Mouse (Mus musculus) E14TG2a.4 (cell line): ENCODE measurements around the gene Umps.

ENCODE experiments used
- H3K27me3 ChIP-seq: 2 replicates; pipeline ENCODE4 v1.6.1; 2014; ENCODE audit warnings: low read length, control low read depth; ENCODE audit not compliant: insufficient read depth
- H3K36me3 ChIP-seq: 2 replicates; pipeline ENCODE4 v1.6.1; 2014; ENCODE audit warnings: low read length, control low read depth; ENCODE audit not compliant: insufficient read depth
- H3K4me1 ChIP-seq: replicated peaks from 2 replicates; pipeline ENCODE4 v1.6.1; 2014; ENCODE audit warnings: low read depth, low read length, control low read depth
- H3K4me3 ChIP-seq: replicated peaks from 2 replicates; pipeline ENCODE4 v1.5.1; 2014; ENCODE audit warnings: mild to moderate bottlenecking, low read length
- H3K9me3 ChIP-seq: 2 replicates; pipeline ENCODE4 v1.6.1; 2014; ENCODE audit warnings: low read length, control low read depth
- CTCF ChIP-seq: conservative IDR thresholded peaks from 2 replicates; pipeline ENCODE4 v1.5.1; 2014; ENCODE audit warnings: low read length
- NANOG ChIP-seq: IDR thresholded peaks from 2 replicates; pipeline ENCODE4 v1.6.1; 2014; ENCODE audit warnings: borderline replicate concordance, low read length, mixed read lengths
- POU5F1 ChIP-seq: IDR thresholded peaks from 2 replicates; pipeline ENCODE4 v1.6.1; 2014; ENCODE audit warnings: low read length, borderline replicate concordance

The Umps gene

GRCm38 (mm10) chr16:33938311-33939132 is 28.3 kb downstream of the Umps start:
- Histone ChIP-seq H3K9me3 (no peaks in the 10 kb centered on the region), H3K4me1 (peaks cover 20% of the 10 kb centered on the region)

DNA sequence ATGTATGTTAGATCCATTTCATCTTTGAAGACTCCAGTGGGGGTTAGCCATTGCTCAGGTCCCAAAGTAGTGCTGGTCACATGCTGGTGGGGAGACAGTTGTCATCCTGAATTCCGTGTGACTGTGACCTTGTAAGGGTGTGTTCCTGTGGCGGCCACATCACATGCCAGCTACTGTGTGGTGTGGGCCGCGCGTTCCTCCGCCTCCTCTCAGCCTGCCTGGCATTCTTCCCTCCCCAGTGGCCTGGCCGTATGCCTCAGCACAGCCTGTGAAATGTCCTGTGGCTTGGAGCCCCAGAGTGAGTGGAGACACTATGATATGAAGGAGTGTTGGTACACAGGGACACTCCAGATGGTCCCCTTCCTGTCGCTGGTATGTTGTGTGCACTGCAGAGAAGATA is 29.3 kb downstream of the Umps start:
- Histone ChIP-seq H3K36me3 (peaks cover 5% of the 10 kb centered on the region), H3K4me1 (peaks cover 23% of the 10 kb centered on the region), H3K27me3 (no peaks in the 10 kb centered on the region), H3K9me3 (no peaks in the 10 kb centered on the region), H3K4me3 (no peak overlapping the region)
- TF ChIP-seq POU5F1 = no peak
- TF ChIP-seq CTCF = no peak
- no peak for TF ChIP-seq NANOG

More at GRCm38 (mm10) chr16:33938311-33939132, 28.3 kb downstream of the Umps start:
- TF ChIP-seq CTCF (no peak), NANOG (no peak), POU5F1 (no peak)
- no peaks in the 10 kb centered on the region for H3K27me3 ChIP-seq
- H3K4me3 ChIP-seq = no peak overlapping the region
- peaks cover 5% of the 10 kb centered on the region for H3K36me3 ChIP-seq

GRCm38 (mm10) chr16:33936885-33937284 is 30.0 kb downstream of the Umps start:
- Histone ChIP-seq H3K4me3 (no peak overlapping the region), H3K9me3 (no peaks in the 10 kb centered on the region), H3K4me1 (peaks cover 18% of the 10 kb centered on the region), H3K36me3 (peaks cover 5% of the 10 kb centered on the region), H3K27me3 (no peaks in the 10 kb centered on the region)
- TF ChIP-seq CTCF = no peak
- no peak for TF ChIP-seq NANOG

- Histone ChIP-seq H3K4me3 (no peak overlapping the region), H3K4me1 (0 out of 2 replicates have a peak, but pooled peaks cover 8% of the 10 kb centered on the region), H3K36me3 (peaks cover 5% of the 10 kb centered on the region; the same call in 1 of the 2 replicates), H3K27me3 (no peaks in the 10 kb centered on the region), H3K9me3 (no peaks in the 10 kb centered on the region)
- TF ChIP-seq POU5F1 (no peak), NANOG (no peak), CTCF (no peak)
These were observed 31.4 kb downstream of the Umps start for GRCm38 (mm10) chr16:33935407-33935785.

DNA sequence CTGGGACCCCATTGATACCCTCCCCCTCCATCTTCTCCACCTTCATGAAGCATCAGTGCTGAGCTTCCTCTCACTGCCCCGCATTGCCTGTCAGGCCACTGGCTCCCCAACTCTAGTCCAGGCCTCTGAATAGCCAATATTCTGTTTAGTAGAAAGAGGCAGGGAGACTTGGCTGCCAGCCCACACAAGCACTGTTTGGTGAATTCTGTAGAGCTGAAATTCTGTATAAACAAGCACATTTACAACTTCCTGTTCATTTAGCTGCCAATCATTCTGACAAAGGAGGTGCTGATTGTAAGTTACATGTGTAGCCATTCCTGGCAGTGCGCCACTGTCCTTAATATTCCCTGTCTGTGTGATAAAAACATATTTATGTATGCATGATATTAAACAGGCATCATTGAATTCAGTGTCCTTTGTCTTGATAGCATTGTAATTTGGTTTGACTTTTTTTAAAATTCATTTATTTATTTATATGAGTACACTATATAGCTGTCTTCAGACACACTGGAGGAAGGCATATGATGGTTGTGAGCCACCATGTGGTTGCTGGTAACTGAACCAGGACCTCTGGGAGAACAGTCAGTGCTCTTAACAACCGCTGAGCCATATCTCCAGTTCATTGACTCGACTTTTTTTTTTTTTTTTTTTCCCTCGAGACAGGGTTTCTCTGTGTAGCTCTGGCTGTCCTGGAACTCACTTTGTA is 32.0 kb downstream of the Umps start:
- Histone ChIP-seq H3K9me3 (no peaks in the 10 kb centered on the region), H3K27me3 (no peaks in the 10 kb centered on the region), H3K4me1 (0 out of 2 replicates have a peak, but pooled peaks cover 8% of the 10 kb centered on the region), H3K36me3 (peaks cover 5% of the 10 kb centered on the region; the same call in 1 of the 2 replicates), H3K4me3 (no peak overlapping the region)
- no peak for TF ChIP-seq NANOG
- no peak for TF ChIP-seq CTCF
- TF ChIP-seq POU5F1 = no peak

DNA sequence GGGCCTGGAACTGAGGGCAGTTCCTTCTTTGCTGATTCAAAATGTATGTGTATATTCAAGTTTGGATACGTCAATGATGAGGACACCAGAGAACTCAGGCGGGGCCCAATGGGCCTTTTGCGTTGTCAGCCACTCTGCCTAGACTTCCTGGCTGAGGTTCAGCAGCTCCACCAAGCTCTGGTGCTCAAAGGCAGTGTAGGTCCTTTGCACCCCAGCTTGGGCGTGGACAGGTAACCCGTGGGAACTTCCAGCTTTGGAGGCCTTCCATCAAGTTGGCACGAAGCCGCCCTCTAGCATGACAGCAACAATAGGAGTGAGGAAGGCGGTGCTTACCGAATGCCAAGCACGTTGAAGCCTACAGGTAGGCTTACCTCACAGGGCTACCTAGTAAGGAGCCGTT is 33.4 kb downstream of the Umps start:
- no peak overlapping the region for H3K4me3 ChIP-seq
- H3K27me3 ChIP-seq = no peaks in the 10 kb centered on the region
- H3K4me1 ChIP-seq = 0 out of 2 replicates have a peak, but pooled peaks cover 8% of the 10 kb centered on the region
- TF ChIP-seq POU5F1 (no peak), CTCF (no peak), NANOG (no peak)
- peaks cover 5% of the 10 kb centered on the region; the same call in 1 of the 2 replicates for H3K36me3 ChIP-seq
- H3K9me3 ChIP-seq = no peaks in the 10 kb centered on the region

GRCm38 (mm10) chr16:33932126-33932525 is 34.7 kb downstream of the Umps start:
- no peak for TF ChIP-seq NANOG
- no peak for TF ChIP-seq POU5F1
- no peak for TF ChIP-seq CTCF
- Histone ChIP-seq H3K27me3 (no peaks in the 10 kb centered on the region), H3K4me3 (no peak overlapping the region), H3K9me3 (no peaks in the 10 kb centered on the region), H3K4me1 (0 out of 2 replicates have a peak, but pooled peaks cover 5% of the 10 kb centered on the region), H3K36me3 (no peaks in the 10 kb centered on the region)

DNA sequence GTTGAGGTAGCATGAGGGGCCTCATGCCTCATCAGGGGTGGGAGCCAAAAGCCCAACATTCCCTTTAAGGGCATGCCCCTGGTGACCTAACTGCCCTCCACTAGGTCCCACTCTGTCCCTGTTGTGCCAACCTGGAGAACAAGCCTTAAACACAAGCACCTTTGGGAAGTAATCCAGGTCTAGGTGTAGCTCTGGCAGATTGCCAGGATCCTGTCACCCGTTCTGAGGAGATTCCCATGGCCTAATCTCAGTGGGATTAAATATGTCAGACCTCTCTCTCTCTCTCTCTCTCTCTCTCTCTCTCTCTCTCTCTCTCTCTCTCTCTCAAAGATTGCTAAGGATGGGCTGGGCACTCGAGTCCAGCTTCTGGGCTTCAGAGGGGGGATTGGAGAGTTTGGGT is 35.2 kb downstream of the Umps start:
- TF ChIP-seq NANOG (no peak), POU5F1 (no peak), CTCF (no peak)
- H3K4me1 ChIP-seq = 0 out of 2 replicates have a peak, but pooled peaks cover 5% of the 10 kb centered on the region
- H3K9me3 ChIP-seq = no peaks in the 10 kb centered on the region
- H3K36me3 ChIP-seq = no peaks in the 10 kb centered on the region
- no peaks in the 10 kb centered on the region for H3K27me3 ChIP-seq
- no peak overlapping the region for H3K4me3 ChIP-seq
